Comparison of ENCODE assay signal across 8 mouse cellular contexts in the genomic region with DNA sequence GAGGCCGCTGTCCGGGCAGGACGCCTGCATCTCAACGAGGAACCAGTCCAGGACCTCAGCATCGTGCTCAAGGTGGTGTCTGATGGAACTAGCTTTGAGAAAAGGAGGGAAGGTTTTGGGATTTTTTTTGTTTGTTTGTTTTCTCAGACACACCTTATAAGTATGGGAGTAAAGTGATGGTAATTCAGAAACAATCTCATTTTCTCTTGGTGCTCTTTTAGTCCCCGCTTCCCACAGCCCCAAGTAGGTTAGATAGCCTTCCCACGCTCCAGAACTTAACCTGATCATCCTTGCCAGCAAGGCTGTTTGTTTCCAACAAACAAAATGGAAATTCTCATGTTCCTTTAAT. TPM values are rescaled to one million over a fixed set of nuclear protein-coding genes. Genes with fewer than 3 reads are reported as not detected.
DNase-seq lines count a peak whose midpoint lies in the region; ATAC-seq and TF ChIP-seq lines count a peak whose summit lies in the region.

No protein-coding gene starts in this region.

- H3K27me3 ChIP-seq in heart, embryonic 10.5 days (ENCODE audit: insufficient read depth, poor library complexity, severe bottlenecking) = no peaks in the 10 kb centered on the region
- H3K27me3 ChIP-seq in hindbrain, embryonic 11.5 days (ENCODE audit: control insufficient read depth, insufficient read depth, low read length) = no peaks in the 10 kb centered on the region
- H3K27me3 ChIP-seq in megakaryocyte, embryonic 14.5 days (replicated peaks) = no peaks in the 10 kb centered on the region

- intact Hi-C loops in heart, postnatal 10 days (cut with DNase I) = no loop called here

- peak overlapping the region; percentile 99 for H3K4me3 ChIP-seq in heart, embryonic 10.5 days
- H3K4me3 ChIP-seq in ES-E14 (ENCODE audit: insufficient read depth in 1 of 2, low read depth in 1 of 2, low read length in 2 of 2, poor library complexity in 1 of 2, severe bottlenecking in 1 of 2) = peak overlapping the region; percentile 85 to 90
- H3K4me3 ChIP-seq in hindbrain, embryonic 11.5 days (ENCODE audit: low read depth, low read length) = peak overlapping the region; percentile 92
- peak overlapping the region; percentile 96 for H3K4me3 ChIP-seq in megakaryocyte, embryonic 14.5 days (replicated peaks)

- H3K27ac ChIP-seq in heart, embryonic 10.5 days = peak overlapping the region; percentile 94
- no peak overlapping the region for H3K27ac ChIP-seq in ES-E14 (ENCODE audit: insufficient read depth, low read depth, low read length, poor library complexity, severe bottlenecking)
- H3K27ac ChIP-seq in hindbrain, embryonic 11.5 days (ENCODE audit: low read depth, low read length) = no peak overlapping the region; the same call in 1 of the 2 replicates

- peak overlapping the region; percentile 87 for H3K9ac ChIP-seq in ES-E14 (ENCODE audit: insufficient read depth, low read depth, low read length, poor library complexity, severe bottlenecking)
- H3K9ac ChIP-seq in hindbrain, embryonic 11.5 days (ENCODE audit: low read depth, low read length) = peak overlapping the region; percentile 94

- peaks cover 8% of the 10 kb centered on the region for H3K4me1 ChIP-seq in heart, embryonic 10.5 days
- peaks cover 0 to 4% of the 10 kb centered on the region in 2 experiments; a peak in 2 of 4 replicates for H3K4me1 ChIP-seq in ES-E14 (ENCODE audit: control insufficient read depth in 2 of 2, insufficient read depth in 2 of 2, low read length in 2 of 2, poor library complexity in 1 of 2)
- H3K4me1 ChIP-seq in hindbrain, embryonic 11.5 days (replicated peaks; ENCODE audit: control insufficient read depth, insufficient read depth, low read length) = no peaks in the 10 kb centered on the region
- peaks cover 43% of the 10 kb centered on the region for H3K4me1 ChIP-seq in megakaryocyte, embryonic 14.5 days

- DNase-seq in heart, embryonic 10.5 days (ENCODE audit: low spot score) = no peak
- DNase-seq in heart, postnatal 10 days = no peak
- DNase-seq in ES-E14 (ENCODE audit: low read depth, low spot score) = no peak
- DNase-seq in hindbrain, embryonic 11.5 days (ENCODE audit: low spot score) = no peak
- DNase-seq in right cerebral cortex, postnatal 10 days (ENCODE audit: low spot score in 2 of 2) = no peak
- no peak for DNase-seq in cerebellum, postnatal 36 days

- peak overlapping the region; percentile 69 for H3K4me2 ChIP-seq in hindbrain, embryonic 11.5 days (replicated peaks; ENCODE audit: low read depth, low read length)

- peaks cover 31% of the 10 kb centered on the region for H3K36me3 ChIP-seq in heart, embryonic 10.5 days
- H3K36me3 ChIP-seq in ES-E14 (ENCODE audit: control insufficient read depth, insufficient read depth, low read length, poor library complexity, severe bottlenecking) = peaks cover 22% of the 10 kb centered on the region
- H3K36me3 ChIP-seq in hindbrain, embryonic 11.5 days (ENCODE audit: control insufficient read depth, insufficient read depth, low read length) = peaks cover 2% of the 10 kb centered on the region; the same call in 1 of the 2 replicates
- H3K36me3 ChIP-seq in megakaryocyte, embryonic 14.5 days (replicated peaks; ENCODE audit: low read length) = peaks cover 33% of the 10 kb centered on the region

- in situ Hi-C loops in ES-E14 (cut with MboI; ENCODE audit: low sequenced_read_pairs in 2 of 2, unreplicated experiment in 2 of 2) = no loop called here

- no peak for ATAC-seq in hindbrain, embryonic 11.5 days (ENCODE audit: low FRiP score)
- no peak for ATAC-seq in frontal cortex, adult (ENCODE audit: low TSS enrichment)

- no peaks in the 10 kb centered on the region for H3K9me3 ChIP-seq in heart, embryonic 10.5 days
- no peaks in the 10 kb centered on the region for H3K9me3 ChIP-seq in ES-E14 (ENCODE audit: control insufficient read depth, insufficient read depth, low read depth, low read length)
- no peaks in the 10 kb centered on the region for H3K9me3 ChIP-seq in hindbrain, embryonic 11.5 days (ENCODE audit: control insufficient read depth, low read length)
- H3K9me3 ChIP-seq in megakaryocyte, embryonic 14.5 days = no peaks in the 10 kb centered on the region

- WGBS in heart, embryonic 10.5 days = 10% methylated on average over 7 of the region's 7 CpGs
- 11% methylated on average over 7 of the region's 7 CpGs for WGBS in hindbrain, embryonic 11.5 days

TF ChIP-seq in ES-E14, 5 proteins besides CTCF, POLR2A, EP300 and RAD21:
- TF ChIP-seq MAFK (IDR thresholded peaks at IDR 0.05; ENCODE audit: insufficient read depth, low read depth, low read length) (no peak), ZNF384 (IDR thresholded peaks at IDR 0.05; ENCODE audit: low read depth, low read length) (no peak), ZC3H11A (IDR thresholded peaks at IDR 0.05; ENCODE audit: borderline replicate concordance, low read depth, low read length) (no peak), CHD2 (IDR thresholded peaks at IDR 0.05; ENCODE audit: low read depth, low read length) (no peak), HCFC1 (IDR thresholded peaks at IDR 0.05; ENCODE audit: borderline replicate concordance, insufficient read depth, low read length) (no peak)

RNA-seq across cellular contexts. Expression of gene Rpusd2, which starts 0.8 kb away (rescaled TPM):
- polyA plus RNA-seq in heart, embryonic 10.5 days (2016; fragmentation: Nextera tagmentation; extraction: Ambion mirVana) = 5.1 and 6.2 TPM in 2 replicates
- 1 to 10 TPM; 5.6 TPM for total RNA-seq in heart, postnatal 10 days (2021)
- total RNA-seq in ES-E14 (2012; rRNA removed) = 20.8 and 23.4 TPM in 2 replicates
- polyA plus RNA-seq in hindbrain, embryonic 11.5 days (2014; fragmentation: Nextera tagmentation; extraction: Ambion mirVana) = 6.6 and 7.2 TPM in 2 replicates
- polyA plus RNA-seq in megakaryocyte, embryonic 14.5 days (2012; ENCODE audit: insufficient read depth, low replicate concordance) = 0.67 and 1.8 TPM in 2 replicates

RNA-seq across cellular contexts. Expression of gene Ccdc32, which starts 6.2 kb away (rescaled TPM):
- polyA plus RNA-seq in heart, embryonic 10.5 days (2016; fragmentation: Nextera tagmentation; extraction: Ambion mirVana) = 16.3 and 18.5 TPM in 2 replicates
- 10 to 100 TPM; 12.8 to 17.4 TPM for total RNA-seq in heart, postnatal 10 days (2021)
- 5.2 and 6.3 TPM in 2 replicates for total RNA-seq in ES-E14 (2012; rRNA removed)
- polyA plus RNA-seq in hindbrain, embryonic 11.5 days (2014; fragmentation: Nextera tagmentation; extraction: Ambion mirVana) = 23.3 and 25.8 TPM in 2 replicates
- polyA plus RNA-seq in megakaryocyte, embryonic 14.5 days (2012; ENCODE audit: insufficient read depth, low replicate concordance) = 11.1 and 12.4 TPM in 2 replicates

RNA-seq across cellular contexts. Expression of gene Knl1, which starts 11.5 kb away (rescaled TPM):
- polyA plus RNA-seq in heart, embryonic 10.5 days (2016; fragmentation: Nextera tagmentation; extraction: Ambion mirVana) = 36.1 and 36.3 TPM in 2 replicates
- 1 to 10 TPM; 6.7 to 9.1 TPM for total RNA-seq in heart, postnatal 10 days (2021)
- total RNA-seq in ES-E14 (2012; rRNA removed) = 25.5 and 31.4 TPM in 2 replicates
- polyA plus RNA-seq in hindbrain, embryonic 11.5 days (2014; fragmentation: Nextera tagmentation; extraction: Ambion mirVana) = 37.2 and 47.9 TPM in 2 replicates
- 0.47 and 1.4 TPM in 2 replicates for polyA plus RNA-seq in megakaryocyte, embryonic 14.5 days (2012; ENCODE audit: insufficient read depth, low replicate concordance)

Comparison
In these comparisons a context has a peak if more than half of its experiments do, and no peak if none do; other contexts are left out.
1. RNA of gene Knl1, which starts 11.5 kb away (polyA plus RNA-seq): 37.2 to 47.9 TPM in hindbrain, embryonic 11.5 days and 36.1 to 36.3 TPM in heart, embryonic 10.5 days; 0.47 to 1.4 TPM in megakaryocyte, embryonic 14.5 days; every median in the first group is over 10 times any median in the second.
2. Peak in every context shown above with its lines, with median percentiles within 50 percentile points of each other: H3K4me3 ChIP-seq.